Mouse (Mus musculus) embryonic facial prominence, embryonic 12.5 days (tissue): ENCODE data around the gene Tgfbr3. TPM values are rescaled to one million over a fixed set of nuclear protein-coding genes. Genes with fewer than 3 reads are reported as not detected.
"Not testable (repeated sequence)": the region's sequence is repeated elsewhere in the genome, so short reads cannot be mapped to it uniquely, and the experiment has no call there.

ENCODE experiments used
- ATAC-seq: fragments of 200-750 bp; cut with Nextera tagmentation; 2 replicates; pipeline ENCODE4 v1.8.0; 2017; ENCODE audit not compliant: insufficient number of reproducible peaks, insufficient read depth, low FRiP score, low TSS enrichment
- H3K27ac ChIP-seq: fragments of 300-500 bp; sonication (generic); 2 replicates; pipeline ENCODE4 v1.5.1; 2016; ENCODE audit warnings: mild to moderate bottlenecking
- H3K27me3 ChIP-seq: fragments of 300-500 bp; sonication (generic); 2 replicates; pipeline ENCODE4 v1.6.1; 2016; ENCODE audit warnings: mild to moderate bottlenecking, moderate library complexity
- H3K36me3 ChIP-seq: fragments of 300-500 bp; sonication (generic); 2 replicates; pipeline ENCODE4 v1.6.1; 2016; ENCODE audit warnings: mild to moderate bottlenecking
- H3K4me1 ChIP-seq: fragments of 300-500 bp; sonication (generic); 2 replicates; pipeline ENCODE4 v1.6.1; 2016
- H3K4me2 ChIP-seq: fragments of 300-500 bp; sonication (generic); replicated peaks from 2 replicates; pipeline ENCODE4 v1.6.1; 2016; ENCODE audit warnings: mild to moderate bottlenecking, moderate library complexity
- H3K4me3 ChIP-seq: fragments of 300-500 bp; sonication (generic); 2 replicates; pipeline ENCODE4 v1.5.1; 2016; ENCODE audit warnings: mild to moderate bottlenecking
- H3K9ac ChIP-seq: fragments of 300-500 bp; sonication (generic); 2 replicates; pipeline ENCODE4 v1.6.1; 2016; ENCODE audit warnings: mild to moderate bottlenecking, moderate library complexity
- H3K9me3 ChIP-seq: fragments of 300-500 bp; sonication (generic); 2 replicates; pipeline ENCODE4 v1.6.1; 2016; ENCODE audit warnings: mild to moderate bottlenecking, moderate library complexity
- WGBS: fragments of 180-500 bp; shearing (Covaris S2); methylation state at CpG from one replicate; pipeline ENCODE4 v1.1.7; 2016; 5-methylcytosine and 5-hydroxymethylcytosine counted together
- polyA plus RNA-seq: library from polyadenylated mRNA; unstranded; fragments of >200 nt; fragmentation: Nextera tagmentation; extraction: Ambion mirVana; gene quantifications from 2 replicates; pipeline ENCODE4 v1.2.1, GENCODE M21; 2016

The Tgfbr3 gene
- polyA plus RNA-seq, 1 experiment from 2014 or later = 25.3 TPM

GRCm38 (mm10) chr5:107253395-107253794, 36.0 kb downstream of the Tgfbr3 start:
- Histone ChIP-seq H3K27ac (no peak overlapping the region), H3K4me1 (peaks cover 29% of the 10 kb centered on the region), H3K9ac (no peak overlapping the region), H3K36me3 (peaks cover 8% of the 10 kb centered on the region), H3K4me2 (no peak overlapping the region), H3K9me3 (0 out of 2 replicates have a peak, but pooled peaks cover 5% of the 10 kb centered on the region), H3K27me3 (no peaks in the 10 kb centered on the region), H3K4me3 (no peak overlapping the region)
- 91% methylated on average over 3 of the region's 3 CpGs for WGBS
- no peak for ATAC-seq

GRCm38 (mm10) chr5:107252435-107252834, 37.0 kb downstream of the Tgfbr3 start:
- no peak for ATAC-seq
- Histone ChIP-seq H3K9me3 (0 out of 2 replicates have a peak, but pooled peaks cover 5% of the 10 kb centered on the region), H3K36me3 (peaks cover 8% of the 10 kb centered on the region), H3K4me1 (peaks cover 37% of the 10 kb centered on the region), H3K27me3 (no peaks in the 10 kb centered on the region), H3K4me2 (no peak overlapping the region), H3K9ac (no peak overlapping the region), H3K4me3 (no peak overlapping the region), H3K27ac (peak overlapping the region; percentile 13; the same call in 1 of the 2 replicates)
- WGBS = 7% methylated on average over 1 of the region's 1 CpGs

- Histone ChIP-seq H3K27ac (peak overlapping the region; percentile 55), H3K4me2 (no peak overlapping the region; the same call in 1 of the 2 replicates), H3K36me3 (peaks cover 8% of the 10 kb centered on the region), H3K27me3 (no peaks in the 10 kb centered on the region), H3K4me1 (peaks cover 37% of the 10 kb centered on the region), H3K4me3 (no peak overlapping the region), H3K9me3 (0 out of 2 replicates have a peak, but pooled peaks cover 5% of the 10 kb centered on the region), H3K9ac (no peak overlapping the region)
- 10% methylated on average over 3 of the region's 3 CpGs for WGBS
- ATAC-seq = no peak
Measured at GRCm38 (mm10) chr5:107251751-107252305, 37.6 kb downstream of the Tgfbr3 start.

GRCm38 (mm10) chr5:107250548-107251272, 38.7 kb downstream of the Tgfbr3 start:
- 0 out of 2 replicates have a peak, but pooled peaks cover 5% of the 10 kb centered on the region for H3K9me3 ChIP-seq
- peaks cover 8% of the 10 kb centered on the region for H3K36me3 ChIP-seq
- H3K9ac ChIP-seq = no peak overlapping the region
- no peak for ATAC-seq
- peak overlapping the region; percentile 2; the same call in 1 of the 2 replicates for H3K27ac ChIP-seq
- 0 out of 2 replicates have a peak overlapping the region, but pooled peaks have one; percentile 4 for H3K4me2 ChIP-seq
- H3K4me3 ChIP-seq = no peak overlapping the region
- H3K27me3 ChIP-seq = no peaks in the 10 kb centered on the region
- H3K4me1 ChIP-seq = peaks cover 37% of the 10 kb centered on the region
- WGBS = 19% methylated on average over 19 of the region's 19 CpGs

GRCm38 (mm10) chr5:107248732-107249131, 40.7 kb downstream of the Tgfbr3 start:
- Histone ChIP-seq H3K4me1 (peaks cover 37% of the 10 kb centered on the region), H3K27ac (no peak overlapping the region), H3K4me2 (no peak overlapping the region), H3K9me3 (0 out of 2 replicates have a peak, but pooled peaks cover 5% of the 10 kb centered on the region), H3K4me3 (no peak overlapping the region), H3K27me3 (no peaks in the 10 kb centered on the region), H3K36me3 (peaks cover 6% of the 10 kb centered on the region; the same call in 1 of the 2 replicates), H3K9ac (no peak overlapping the region)
- WGBS = 91% methylated on average over 6 of the region's 6 CpGs
- no peak for ATAC-seq

GRCm38 (mm10) chr5:107248302-107248701, 41.1 kb downstream of the Tgfbr3 start:
- peak overlapping the region; percentile 57; the same call in 1 of the 2 replicates for H3K27ac ChIP-seq
- 91% methylated on average over 11 of the region's 11 CpGs for WGBS
- not testable (repeated sequence) for H3K36me3 ChIP-seq, ATAC-seq, H3K9me3 ChIP-seq, H3K27me3 ChIP-seq, H3K9ac ChIP-seq, H3K4me3 ChIP-seq, H3K4me2 ChIP-seq
- peaks cover 36% of the 10 kb centered on the region for H3K4me1 ChIP-seq

- peaks cover 31% of the 10 kb centered on the region for H3K4me1 ChIP-seq
- H3K27ac ChIP-seq = peak overlapping the region; percentile 57
- no peaks in the 10 kb centered on the region for H3K27me3 ChIP-seq
Measured at GRCm38 (mm10) chr5:107247786-107248185, 41.6 kb downstream of the Tgfbr3 start.

GRCm38 (mm10) chr5:107243445-107243844, 46.0 kb downstream of the Tgfbr3 start:
- H3K4me3 ChIP-seq = no peak overlapping the region
- ATAC-seq = no peak
- H3K9me3 ChIP-seq = no peaks in the 10 kb centered on the region
- H3K27me3 ChIP-seq = no peaks in the 10 kb centered on the region
- 98% methylated on average over 2 of the region's 2 CpGs for WGBS
- no peak overlapping the region for H3K27ac ChIP-seq
- H3K36me3 ChIP-seq = no peaks in the 10 kb centered on the region
- H3K9ac ChIP-seq = no peak overlapping the region
- peaks cover 15% of the 10 kb centered on the region; the same call in 1 of the 2 replicates for H3K4me1 ChIP-seq
- H3K4me2 ChIP-seq = no peak overlapping the region

More at GRCm38 (mm10) chr5:107247786-107248185, 41.6 kb downstream of the Tgfbr3 start:
- 30% methylated on average over 3 of the region's 3 CpGs for WGBS
- Histone ChIP-seq H3K36me3 (peaks cover 6% of the 10 kb centered on the region; the same call in 1 of the 2 replicates), H3K9ac (no peak overlapping the region), H3K4me2 (no peak overlapping the region), H3K9me3 (0 out of 2 replicates have a peak, but pooled peaks cover 5% of the 10 kb centered on the region), H3K4me3 (no peak overlapping the region)
- no peak for ATAC-seq

- Histone ChIP-seq H3K36me3 (no peaks in the 10 kb centered on the region), H3K9ac (no peak overlapping the region), H3K4me2 (no peak overlapping the region), H3K9me3 (no peaks in the 10 kb centered on the region), H3K27ac (no peak overlapping the region), H3K4me1 (peaks cover 16% of the 10 kb centered on the region), H3K27me3 (no peaks in the 10 kb centered on the region), H3K4me3 (no peak overlapping the region)
- WGBS = 84% methylated on average over 4 of the region's 4 CpGs
- ATAC-seq = no peak
Measured at GRCm38 (mm10) chr5:107242993-107243392, 46.4 kb downstream of the Tgfbr3 start.

- Histone ChIP-seq H3K36me3 (no peaks in the 10 kb centered on the region), H3K9ac (no peak overlapping the region), H3K27ac (no peak overlapping the region), H3K4me1 (peaks cover 26% of the 10 kb centered on the region), H3K9me3 (no peaks in the 10 kb centered on the region), H3K4me2 (no peak overlapping the region), H3K27me3 (no peaks in the 10 kb centered on the region), H3K4me3 (no peak overlapping the region)
- ATAC-seq = no peak
- 13% methylated on average over 1 of the region's 1 CpGs for WGBS
Measured at GRCm38 (mm10) chr5:107240276-107240675, 49.2 kb downstream of the Tgfbr3 start.

- peaks cover 46% of the 10 kb centered on the region for H3K4me1 ChIP-seq
- H3K9ac ChIP-seq = no peak overlapping the region
- no peak overlapping the region for H3K4me3 ChIP-seq
- no peaks in the 10 kb centered on the region for H3K36me3 ChIP-seq
- H3K4me2 ChIP-seq = no peak overlapping the region
- H3K9me3 ChIP-seq = no peaks in the 10 kb centered on the region
- no peak overlapping the region for H3K27ac ChIP-seq
- ATAC-seq = no peak
- 49% methylated on average over 7 of the region's 7 CpGs for WGBS
- H3K27me3 ChIP-seq = no peaks in the 10 kb centered on the region
Measured at GRCm38 (mm10) chr5:107237971-107238426, 51.4 kb downstream of the Tgfbr3 start.

- Histone ChIP-seq H3K4me1 (peaks cover 46% of the 10 kb centered on the region), H3K27me3 (no peaks in the 10 kb centered on the region), H3K27ac (0 out of 2 replicates have a peak overlapping the region, but pooled peaks have one; percentile 36), H3K9ac (no peak overlapping the region), H3K9me3 (no peaks in the 10 kb centered on the region), H3K36me3 (no peaks in the 10 kb centered on the region), H3K4me3 (no peak overlapping the region), H3K4me2 (no peak overlapping the region)
- 61% methylated on average over 6 of the region's 6 CpGs for WGBS
- ATAC-seq = no peak
Measured at GRCm38 (mm10) chr5:107236975-107237374, 52.5 kb downstream of the Tgfbr3 start.
